Mouse (Mus musculus) embryonic facial prominence, embryonic 10.5 days (tissue): ENCODE results near the gene Isg20l2. TPM values are rescaled to one million over a fixed set of nuclear protein-coding genes. Genes with fewer than 3 reads are reported as not detected.
A peak's percentile ranks its signal among the peaks of the same experiment; 100 is the strongest.

ENCODE experiments used
- DNase-seq: peaks from one replicate; pipeline ENCODE4 v3.0.0-alpha.2; 2017; ENCODE audit warnings: low spot score
- H3K27ac ChIP-seq: fragments of 300-500 bp; sonication (generic); replicated peaks from 2 replicates; pipeline ENCODE4 v1.5.1; 2016; ENCODE audit warnings: mild to moderate bottlenecking
- H3K27me3 ChIP-seq: fragments of 300-500 bp; sonication (generic); replicated peaks from 2 replicates; pipeline ENCODE4 v1.6.1; 2016; ENCODE audit warnings: low read depth, mild to moderate bottlenecking; ENCODE audit not compliant: poor library complexity, severe bottlenecking
- H3K36me3 ChIP-seq: fragments of 300-500 bp; sonication (generic); replicated peaks from 2 replicates; pipeline ENCODE4 v1.6.1; 2016; ENCODE audit warnings: mild to moderate bottlenecking, moderate library complexity
- H3K4me1 ChIP-seq: fragments of 300-500 bp; sonication (generic); 2 replicates; pipeline ENCODE4 v1.6.1; 2016
- H3K4me3 ChIP-seq: fragments of 300-500 bp; sonication (generic); 2 replicates; pipeline ENCODE4 v1.5.1; 2016; ENCODE audit warnings: mild to moderate bottlenecking, moderate library complexity
- H3K9me3 ChIP-seq: fragments of 300-500 bp; sonication (generic); 2 replicates; pipeline ENCODE4 v1.6.1; 2016; ENCODE audit warnings: mild to moderate bottlenecking
- whole genome bisulfite sequencing: fragments of 180-500 bp; shearing (Covaris S2); methylation state at CpG from one replicate; pipeline ENCODE4 v1.1.7; 2016; 5-methylcytosine and 5-hydroxymethylcytosine counted together
- polyA plus RNA-seq: library from polyadenylated mRNA; unstranded; fragments of >200 nt; fragmentation: Nextera tagmentation; extraction: Ambion mirVana; gene quantifications from 2 replicates; pipeline ENCODE4 v1.2.1, GENCODE M21; 2016

Gene Isg20l2
- polyA plus RNA-seq, 1 experiment from 2014 or later, result 81.3 TPM

DNA sequence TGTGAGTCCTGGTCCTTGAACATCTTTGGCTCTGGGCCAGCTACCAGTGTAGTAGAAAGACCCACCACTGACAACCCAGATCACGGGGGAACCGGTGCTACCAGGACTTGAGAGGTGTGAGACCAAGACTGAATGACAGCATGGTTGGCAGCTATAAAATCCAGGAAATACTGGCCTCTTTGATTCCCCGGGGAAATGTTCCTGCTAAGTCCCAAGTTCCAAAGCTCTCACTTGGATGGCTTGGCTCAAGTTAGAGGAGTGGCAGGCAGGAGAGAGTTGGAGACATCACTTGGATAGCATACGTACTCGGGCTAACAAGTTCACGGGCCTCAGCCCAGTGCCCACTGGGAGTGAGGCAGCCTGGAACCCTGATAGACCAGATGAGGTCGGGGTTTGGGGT, 13.5 kb downstream of the Isg20l2 start:
- Histone ChIP-seq H3K4me1 (peaks cover 46% of the 10 kb centered on the region), H3K4me3 (no peak overlapping the region), H3K27ac (no peak overlapping the region; the same call in 1 of the 2 replicates), H3K36me3 (peaks cover 59% of the 10 kb centered on the region), H3K9me3 (no peaks in the 10 kb centered on the region), H3K27me3 (no peaks in the 10 kb centered on the region)
- DNase-seq, result no peak
- 85% methylated on average over 7 of the region's 7 CpGs for WGBS

DNA sequence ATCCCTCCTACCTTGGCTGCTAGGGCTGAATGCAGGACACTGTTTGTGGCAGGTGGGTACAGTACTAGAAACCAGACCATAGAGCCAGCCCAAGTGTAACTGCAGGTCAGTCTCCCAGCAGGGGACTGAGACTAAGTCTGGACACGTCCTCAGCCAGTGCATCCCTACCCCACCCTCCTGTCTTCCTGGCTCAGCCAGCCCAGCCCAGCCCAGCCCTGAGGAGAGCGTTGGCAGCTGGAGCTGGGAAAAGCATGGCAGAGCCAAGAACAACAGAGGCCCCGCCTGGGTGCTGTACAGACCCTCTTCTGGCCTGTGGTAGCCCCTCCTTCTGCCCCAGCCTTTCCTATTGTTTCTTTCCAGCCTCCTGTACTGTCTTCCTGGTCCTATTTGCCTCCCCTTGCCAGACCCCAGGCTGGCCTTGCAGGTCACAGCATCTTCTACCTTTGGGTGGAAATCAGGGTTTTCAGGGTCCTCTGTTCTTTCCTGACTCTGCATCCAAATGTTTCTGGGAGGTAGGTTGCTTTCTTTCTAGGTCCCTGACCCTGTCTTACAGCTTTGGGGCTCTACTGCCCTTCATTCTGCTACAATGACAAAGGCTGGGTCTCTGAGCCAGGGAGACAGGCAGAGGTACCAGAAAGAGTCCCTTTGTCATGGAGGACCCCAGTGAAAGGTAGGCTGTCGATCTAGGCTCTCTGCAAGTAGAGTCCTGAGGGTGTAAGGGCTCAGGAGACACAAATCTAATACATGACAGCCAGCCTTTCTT, 14.9 kb downstream of the Isg20l2 start:
- Histone ChIP-seq H3K4me3 (peak overlapping the region; percentile 78), H3K36me3 (peaks cover 45% of the 10 kb centered on the region), H3K27me3 (no peaks in the 10 kb centered on the region), H3K27ac (peak overlapping the region; percentile 96), H3K9me3 (no peaks in the 10 kb centered on the region), H3K4me1 (peaks cover 61% of the 10 kb centered on the region)
- DNase-seq, result peak; percentile 37
- 20% methylated on average over 4 of the region's 4 CpGs for WGBS

DNA sequence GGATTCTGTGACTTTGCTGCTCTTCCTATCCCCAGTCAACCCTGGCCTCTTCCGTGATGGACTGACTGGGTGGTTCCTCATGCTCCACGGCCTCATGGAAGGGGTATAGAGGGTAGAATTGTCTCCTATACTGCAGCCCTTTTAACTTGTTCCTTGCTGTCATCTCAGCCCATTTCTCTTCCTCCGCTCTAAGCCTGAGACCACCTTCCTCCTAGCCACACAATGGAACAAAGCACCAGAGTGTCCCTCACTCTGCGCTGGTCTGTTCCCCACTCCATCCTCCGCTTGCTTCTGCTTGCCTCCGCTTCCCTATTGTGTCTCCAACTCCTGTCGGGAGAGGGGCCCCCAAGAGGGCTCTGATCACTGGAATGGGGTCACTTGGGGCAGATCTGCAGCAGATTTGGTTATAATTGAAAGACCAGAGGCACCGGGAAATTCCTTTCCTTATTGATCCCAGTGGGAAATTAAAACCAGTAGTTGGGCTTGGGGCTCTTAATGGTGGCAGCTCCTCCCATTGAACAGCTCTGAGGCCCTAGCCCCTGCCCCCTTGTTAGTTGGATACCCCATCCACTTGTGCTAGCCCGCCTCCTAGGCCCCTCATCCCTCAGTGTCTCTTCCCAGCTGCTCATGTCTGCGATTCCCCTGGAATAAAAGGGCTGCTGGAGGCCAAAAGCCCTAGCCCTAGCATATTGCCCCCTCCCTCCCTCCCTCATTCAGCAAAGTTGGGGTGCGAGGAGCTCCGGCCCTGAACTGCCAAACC, 15.8 kb downstream of the Isg20l2 start:
- H3K36me3 ChIP-seq, result peaks cover 36% of the 10 kb centered on the region
- peaks cover 70% of the 10 kb centered on the region for H3K4me1 ChIP-seq
- peak overlapping the region; percentile 96 for H3K27ac ChIP-seq
- no peaks in the 10 kb centered on the region for H3K9me3 ChIP-seq
- peak; percentile 76 for DNase-seq
- WGBS, result 6% methylated on average over 12 of the region's 12 CpGs
- H3K27me3 ChIP-seq, result no peaks in the 10 kb centered on the region
- peak overlapping the region; percentile 78 for H3K4me3 ChIP-seq

DNA sequence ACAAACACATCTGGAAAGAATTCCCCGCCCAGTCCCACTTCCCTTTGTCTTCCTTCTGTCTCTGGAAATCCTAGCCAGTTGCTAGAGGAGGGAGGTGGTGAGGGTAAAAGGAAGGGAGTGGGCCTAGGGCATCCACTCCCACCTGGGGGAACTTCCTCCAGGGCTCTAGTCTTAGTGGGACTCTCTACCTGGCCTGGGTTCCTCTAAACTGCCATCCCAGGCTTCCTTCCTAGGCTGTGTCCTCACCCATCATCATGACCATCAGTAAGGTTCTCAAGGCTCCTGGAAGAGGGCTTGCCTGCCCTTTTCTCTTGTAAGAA, 16.4 kb downstream of the Isg20l2 start:
- Histone ChIP-seq H3K27ac (peak overlapping the region; percentile 96), H3K4me3 (peak overlapping the region; percentile 78), H3K9me3 (no peaks in the 10 kb centered on the region), H3K4me1 (peaks cover 75% of the 10 kb centered on the region), H3K27me3 (no peaks in the 10 kb centered on the region), H3K36me3 (peaks cover 36% of the 10 kb centered on the region)
- no peak for DNase-seq
- 6% methylated on average over 1 of the region's 1 CpGs for WGBS

DNA sequence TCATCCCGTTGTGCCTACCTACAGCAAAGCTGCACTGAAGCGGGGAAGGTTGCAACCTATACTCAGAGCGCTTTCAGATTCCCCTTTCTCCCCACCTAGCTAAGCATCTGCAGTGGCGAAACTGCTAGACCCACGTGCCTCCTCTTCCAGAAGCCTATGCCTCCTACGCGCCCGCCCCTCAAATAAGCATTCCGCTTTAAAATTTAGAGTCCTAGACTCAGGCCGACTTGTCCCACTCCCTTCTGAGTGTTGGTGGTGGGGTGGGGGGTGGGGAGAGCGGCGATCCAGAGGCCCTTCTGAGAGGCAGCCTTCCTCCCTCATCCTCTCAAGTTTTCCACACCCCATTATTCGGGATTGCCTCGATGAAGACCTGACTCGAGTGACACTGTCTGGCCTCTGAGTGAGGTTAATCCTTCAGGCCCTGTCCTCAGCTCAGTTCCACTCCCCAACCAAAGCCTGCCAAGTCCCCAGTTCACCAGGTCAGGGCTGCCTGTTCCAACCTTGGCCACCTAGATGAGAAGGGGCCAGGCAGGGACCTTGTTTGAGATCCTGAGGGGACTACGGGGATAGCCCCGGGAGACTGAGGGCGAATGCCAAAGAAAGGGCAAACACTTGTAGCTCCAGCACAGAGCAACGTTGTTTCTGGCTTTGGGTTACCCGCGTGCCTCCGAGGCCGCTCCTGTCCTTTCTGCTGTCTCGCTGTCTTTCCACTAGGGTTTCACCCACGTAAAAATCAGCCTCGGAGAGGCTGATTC, 17.1 kb downstream of the Isg20l2 start:
- peaks cover 83% of the 10 kb centered on the region for H3K4me1 ChIP-seq
- 1% methylated on average over 26 of the region's 26 CpGs for WGBS

DNA sequence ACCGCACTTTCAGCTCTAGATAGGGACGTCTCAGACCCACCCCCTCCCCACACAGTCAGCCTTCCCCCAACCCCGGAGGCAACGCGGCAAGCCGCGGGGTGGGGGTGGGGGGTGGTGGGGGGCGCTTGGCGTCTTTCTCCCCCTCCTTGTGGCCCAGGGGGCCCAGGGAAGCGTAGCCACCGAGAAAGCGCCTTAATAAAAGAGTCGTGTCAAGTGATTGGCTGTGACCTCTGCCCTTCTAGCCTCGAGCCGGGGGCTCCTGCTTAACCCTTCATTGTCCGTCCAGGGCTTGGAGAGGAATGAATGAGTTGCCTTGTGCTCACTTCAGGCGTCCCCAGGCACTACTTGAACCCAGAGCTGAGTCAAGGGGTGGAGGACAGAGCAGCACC, 17.7 kb downstream of the Isg20l2 start:
- peaks cover 37% of the 10 kb centered on the region for H3K36me3 ChIP-seq
- peak overlapping the region; percentile 78 for H3K4me3 ChIP-seq
- H3K27me3 ChIP-seq, result no peaks in the 10 kb centered on the region; the same call in 1 of the 2 replicates
- H3K4me1 ChIP-seq, result peaks cover 89% of the 10 kb centered on the region
- peak; percentile 89 for DNase-seq
- WGBS, result 0% methylated on average over 17 of the region's 17 CpGs
- peak overlapping the region; percentile 96 for H3K27ac ChIP-seq
- H3K9me3 ChIP-seq, result no peaks in the 10 kb centered on the region

More for the DNA sequence above, 17.1 kb downstream of the Isg20l2 start:
- peak overlapping the region; percentile 96 for H3K27ac ChIP-seq
- no peaks in the 10 kb centered on the region; the same call in 1 of the 2 replicates for H3K27me3 ChIP-seq
- peak overlapping the region; percentile 78 for H3K4me3 ChIP-seq
- no peaks in the 10 kb centered on the region for H3K9me3 ChIP-seq
- peaks cover 36% of the 10 kb centered on the region for H3K36me3 ChIP-seq
- peak; percentile 62 for DNase-seq

- peak; percentile 90 for DNase-seq
- H3K27me3 ChIP-seq, result no peaks in the 10 kb centered on the region; the same call in 1 of the 2 replicates
- H3K36me3 ChIP-seq, result peaks cover 37% of the 10 kb centered on the region
- H3K4me3 ChIP-seq, result peak within 1 kb of the TSS; percentile 78
- H3K4me1 ChIP-seq, result peaks cover 96% of the 10 kb centered on the region
- WGBS, result under 1% methylated on average over 35 of the region's 35 CpGs
- H3K9me3 ChIP-seq, result no peaks in the 10 kb centered on the region
- peak within 1 kb of the TSS; percentile 96 for H3K27ac ChIP-seq
Observed at GRCm38 (mm10) chr3:87948378-87949265, 18.5 kb downstream of the Isg20l2 start, which contains the start of gene Crabp2. Gene Crabp2, plus strand, starts transcription at chr3:87948666.

- peak overlapping the region; percentile 78 for H3K4me3 ChIP-seq
- H3K27ac ChIP-seq, result peak overlapping the region; percentile 96
- H3K36me3 ChIP-seq, result peaks cover 38% of the 10 kb centered on the region
- H3K4me1 ChIP-seq, result peaks cover 94% of the 10 kb centered on the region
- under 1% methylated on average over 16 of the region's 16 CpGs for WGBS
- H3K9me3 ChIP-seq, result no peaks in the 10 kb centered on the region
- H3K27me3 ChIP-seq, result no peaks in the 10 kb centered on the region; the same call in 1 of the 2 replicates
- peak; percentile 78 for DNase-seq
Observed at GRCm38 (mm10) chr3:87949266-87949954, 19.3 kb downstream of the Isg20l2 start.

- H3K4me1 ChIP-seq, result peaks cover 88% of the 10 kb centered on the region
- H3K4me3 ChIP-seq, result peak overlapping the region; percentile 78
- H3K27ac ChIP-seq, result peak overlapping the region; percentile 96
- peak; percentile 77 for DNase-seq
- no peaks in the 10 kb centered on the region; the same call in 1 of the 2 replicates for H3K27me3 ChIP-seq
- H3K9me3 ChIP-seq, result no peaks in the 10 kb centered on the region
- H3K36me3 ChIP-seq, result peaks cover 41% of the 10 kb centered on the region
- 1% methylated on average over 13 of the region's 13 CpGs for WGBS
Observed at GRCm38 (mm10) chr3:87949955-87950515, 19.9 kb downstream of the Isg20l2 start.

GRCm38 (mm10) chr3:87951946-87952345, 21.8 kb downstream of the Isg20l2 start:
- H3K27me3 ChIP-seq, result no peaks in the 10 kb centered on the region; the same call in 1 of the 2 replicates
- H3K36me3 ChIP-seq, result peaks cover 44% of the 10 kb centered on the region
- DNase-seq, result no peak
- peaks cover 71% of the 10 kb centered on the region for H3K4me1 ChIP-seq
- H3K27ac ChIP-seq, result peak overlapping the region; percentile 74
- no peaks in the 10 kb centered on the region for H3K9me3 ChIP-seq
- H3K4me3 ChIP-seq, result peak overlapping the region; percentile 78
- 22% methylated on average over 12 of the region's 12 CpGs for WGBS

GRCm38 (mm10) chr3:87952440-87952839, 22.3 kb downstream of the Isg20l2 start:
- H3K27me3 ChIP-seq, result no peaks in the 10 kb centered on the region; the same call in 1 of the 2 replicates
- 11% methylated on average over 5 of the region's 5 CpGs for WGBS
- no peaks in the 10 kb centered on the region for H3K9me3 ChIP-seq
- H3K4me1 ChIP-seq, result peaks cover 68% of the 10 kb centered on the region
- peak overlapping the region; percentile 78 for H3K4me3 ChIP-seq
- peak; percentile 63 for DNase-seq
- peaks cover 44% of the 10 kb centered on the region for H3K36me3 ChIP-seq
- H3K27ac ChIP-seq, result peak overlapping the region; percentile 74
